Mouse (Mus musculus) CD4-positive, CD25-positive, alpha-beta regulatory T cell, adult 2 months (primary cell): ENCODE measurements around the gene Gm44965.

Source experiments
- DNase-seq: peaks from one replicate; pipeline ENCODE4 v3.0.0-alpha.2; 2012; ENCODE audit warnings: low read depth, low spot score

The Gm44965 gene

DNA sequence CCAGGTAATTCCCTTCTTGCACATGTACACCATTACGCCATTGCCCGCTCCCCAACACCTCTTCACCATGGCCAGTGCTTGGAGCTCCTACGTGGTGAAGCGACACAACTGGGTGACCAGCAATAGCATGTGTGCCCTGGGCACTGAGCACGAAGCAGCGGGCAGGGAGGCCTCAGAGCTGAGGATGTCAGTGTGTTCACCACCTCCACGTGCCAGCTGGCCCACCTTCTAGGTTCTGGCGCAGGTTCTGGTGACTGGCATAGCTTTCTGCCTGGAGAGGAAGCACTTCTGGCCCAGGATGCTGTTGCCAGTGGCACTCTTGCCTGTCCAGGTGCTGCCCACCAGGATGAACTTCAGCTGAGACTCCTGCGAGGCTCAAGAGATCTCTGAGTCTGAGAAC, 71.7 kb downstream of the Gm44965 start:
- DNase-seq, result no peak

DNA sequence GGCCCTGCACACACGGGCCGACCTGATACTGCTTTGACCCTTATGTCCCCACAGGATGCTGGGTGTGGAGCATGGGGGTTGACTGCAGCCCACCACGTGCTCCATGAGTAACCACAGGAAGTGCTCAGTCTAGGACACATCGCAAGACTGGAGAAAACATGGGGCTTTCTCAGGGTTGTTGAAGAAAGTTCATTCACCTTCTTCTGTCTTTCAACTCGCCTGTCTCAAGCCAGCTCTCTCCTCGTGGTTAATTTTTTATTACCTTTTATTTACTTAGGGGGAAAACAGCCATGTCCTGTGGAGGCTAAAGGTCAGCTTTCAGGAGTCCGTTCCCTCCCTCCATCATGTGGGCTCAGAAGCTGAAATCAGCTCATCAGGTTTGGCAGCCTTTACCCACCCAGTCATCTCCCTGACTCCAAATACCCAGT, 72.4 kb downstream of the Gm44965 start:
- DNase-seq, result peak; percentile 60

DNA sequence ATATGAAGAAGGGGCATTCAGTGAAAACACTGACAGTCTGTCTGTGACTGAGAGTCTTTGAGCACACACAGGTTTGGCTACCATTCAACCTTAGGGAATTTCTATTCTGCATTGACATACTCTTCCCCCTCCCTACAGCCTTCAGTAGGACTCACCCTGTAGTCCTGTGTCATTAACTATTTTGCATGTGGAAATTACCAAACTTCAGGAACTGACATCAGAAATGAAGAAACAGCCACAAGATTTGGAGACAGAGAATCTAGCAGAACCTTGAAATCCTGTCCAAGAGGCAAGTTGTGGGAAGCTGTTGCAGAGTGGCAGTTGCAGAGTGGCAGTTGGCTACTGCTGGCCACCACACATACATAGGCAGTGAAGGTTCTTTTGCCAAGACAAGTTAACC, 74.3 kb downstream of the Gm44965 start:
- no peak for DNase-seq
